Mouse (Mus musculus): ENCODE measurements around the gene Tmem82.

DNA sequence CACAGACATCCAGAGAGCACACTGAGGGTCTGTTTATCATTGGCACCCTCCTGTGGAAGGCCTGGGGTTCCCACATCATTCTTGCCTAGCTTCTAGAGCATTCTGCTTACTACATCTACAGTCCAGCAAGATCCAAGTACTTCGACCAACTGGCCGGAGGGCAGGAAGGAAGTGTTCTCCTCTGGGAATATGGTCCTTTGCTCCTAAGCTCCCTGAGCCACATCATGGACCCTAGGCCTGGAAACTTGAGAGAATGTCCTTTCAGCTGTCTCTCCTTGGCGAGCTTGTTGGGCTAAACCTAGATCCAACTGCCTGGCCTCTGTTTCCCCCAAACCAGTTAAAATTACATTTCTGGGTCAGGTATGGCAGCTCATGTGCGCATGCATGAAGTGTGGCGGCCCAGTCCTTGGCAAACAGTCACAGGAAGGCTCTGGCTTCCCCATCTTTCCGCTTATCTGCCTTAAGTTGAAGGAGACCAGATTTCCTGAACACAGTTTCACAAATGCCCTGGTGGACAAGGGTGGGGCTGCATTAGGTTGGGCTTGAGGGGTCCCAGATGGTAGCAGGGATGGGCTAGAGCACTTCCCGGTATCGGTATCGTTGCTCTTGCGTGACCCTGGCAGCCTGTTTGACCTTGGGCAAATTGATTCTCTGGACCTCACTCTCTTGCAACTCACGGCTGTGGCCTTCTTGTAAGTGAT, 15.8 kb downstream of the Tmem82 start:
- no peak for TF ChIP-seq POLR2A (IDR thresholded peaks at IDR 0.05; ENCODE audit: borderline replicate concordance, control insufficient read depth, low read depth, low read length)
- no peak for TF ChIP-seq CTCF (IDR thresholded peaks at IDR 0.05; ENCODE audit: control insufficient read depth, insufficient read depth, low read length)
